Mouse (Mus musculus): Measurements from ENCODE around the gene Acot5. TPM values are rescaled to one million over a fixed set of nuclear protein-coding genes. Genes with fewer than 3 reads are reported as not detected.
A peak's percentile ranks its signal among the peaks of the same experiment; 100 is the strongest.
"Not testable (repeated sequence)": the region's sequence is repeated elsewhere in the genome, so short reads cannot be mapped to it uniquely, and the experiment has no call there.

The Acot5 gene
- polyA plus RNA-seq, 1 experiment = not detected

GRCm38 (mm10) chr12:84083842-84084241 is 14.7 kb downstream of the Acot5 start:
- Histone ChIP-seq H3K9ac (ENCODE audit: low read depth, poor library complexity, severe bottlenecking) (no peak overlapping the region), H3K9me3 (replicated peaks; ENCODE audit: control insufficient read depth, insufficient read depth, low read length, poor library complexity, severe bottlenecking) (no peaks in the 10 kb centered on the region), H3K4me1 (ENCODE audit: control insufficient read depth, insufficient read depth, low read length) (no peaks in the 10 kb centered on the region), H3K4me3 (ENCODE audit: low read depth, low read length) (no peak overlapping the region), H3K27me3 (ENCODE audit: control insufficient read depth, insufficient read depth, low read length, poor library complexity, severe bottlenecking) (no peaks in the 10 kb centered on the region), H3K36me3 (ENCODE audit: control insufficient read depth, insufficient read depth, low read length, poor library complexity, severe bottlenecking) (no peaks in the 10 kb centered on the region), H3K27ac (ENCODE audit: insufficient read depth, low read length) (no peak overlapping the region)
- TF ChIP-seq POLR2A (IDR thresholded peaks at IDR 0.05; ENCODE audit: insufficient read depth, low read length) = no peak
- no peak for TF ChIP-seq CTCF (IDR thresholded peaks at IDR 0.05; ENCODE audit: low read depth, low read length)
- no peak for TF ChIP-seq EP300 (IDR thresholded peaks at IDR 0.05; ENCODE audit: insufficient read depth, low read depth, low read length)

- H3K9ac ChIP-seq (ENCODE audit: low read depth, poor library complexity, severe bottlenecking) = no peak overlapping the region
- TF ChIP-seq EP300 (IDR thresholded peaks at IDR 0.05; ENCODE audit: insufficient read depth, low read depth, low read length) = no peak
- TF ChIP-seq POLR2A (IDR thresholded peaks at IDR 0.05; ENCODE audit: insufficient read depth, low read length) = no peak
Measured at GRCm38 (mm10) chr12:84084581-84084980, 15.5 kb downstream of the Acot5 start.

DNA sequence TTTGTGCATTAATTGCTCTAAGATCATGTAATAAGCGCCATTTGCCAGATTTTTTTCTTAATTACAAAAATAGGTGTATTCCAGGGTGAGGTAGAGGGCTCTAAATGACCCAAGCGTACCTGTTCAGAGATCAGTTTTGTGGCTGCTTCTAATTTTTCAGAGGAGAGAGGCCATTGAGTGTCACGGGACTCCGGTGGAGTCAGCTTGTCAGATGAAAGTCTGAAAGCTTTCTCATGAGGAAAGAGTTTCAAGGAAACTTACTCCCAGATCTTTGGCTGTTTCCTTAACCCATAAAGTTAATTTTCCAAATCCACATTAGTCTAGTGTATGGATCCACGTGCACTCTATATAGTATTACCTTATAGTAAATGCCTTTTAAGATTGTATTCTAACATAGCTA is 25.5 kb downstream of the Acot5 start:
- H3K36me3 ChIP-seq (ENCODE audit: control insufficient read depth, insufficient read depth, low read length, poor library complexity, severe bottlenecking); H3K4me1 ChIP-seq (ENCODE audit: control insufficient read depth, insufficient read depth, low read length); H3K9ac ChIP-seq (ENCODE audit: low read depth, poor library complexity, severe bottlenecking); H3K27me3 ChIP-seq (ENCODE audit: control insufficient read depth, insufficient read depth, low read length, poor library complexity, severe bottlenecking); H3K4me3 ChIP-seq (ENCODE audit: low read depth, low read length); H3K27ac ChIP-seq (ENCODE audit: insufficient read depth, low read length): not testable (repeated sequence)
- peaks cover 24% of the 10 kb centered on the region for H3K9me3 ChIP-seq (replicated peaks; ENCODE audit: control insufficient read depth, insufficient read depth, low read length, poor library complexity, severe bottlenecking)

More at GRCm38 (mm10) chr12:84084581-84084980, 15.5 kb downstream of the Acot5 start:
- no peaks in the 10 kb centered on the region for H3K27me3 ChIP-seq (ENCODE audit: control insufficient read depth, insufficient read depth, low read length, poor library complexity, severe bottlenecking)
- H3K36me3 ChIP-seq (ENCODE audit: control insufficient read depth, insufficient read depth, low read length, poor library complexity, severe bottlenecking) = no peaks in the 10 kb centered on the region
- H3K4me3 ChIP-seq (ENCODE audit: low read depth, low read length) = no peak overlapping the region
- no peak overlapping the region for H3K27ac ChIP-seq (ENCODE audit: insufficient read depth, low read length)
- H3K9me3 ChIP-seq (replicated peaks; ENCODE audit: control insufficient read depth, insufficient read depth, low read length, poor library complexity, severe bottlenecking) = peaks cover 6% of the 10 kb centered on the region
- no peaks in the 10 kb centered on the region for H3K4me1 ChIP-seq (ENCODE audit: control insufficient read depth, insufficient read depth, low read length)

- H3K36me3 ChIP-seq (ENCODE audit: control insufficient read depth, insufficient read depth, low read length, poor library complexity, severe bottlenecking) = no peaks in the 10 kb centered on the region
- H3K4me3 ChIP-seq (ENCODE audit: low read depth, low read length) = no peak overlapping the region
- H3K9ac ChIP-seq (ENCODE audit: low read depth, poor library complexity, severe bottlenecking) = no peak overlapping the region
- peaks cover 6% of the 10 kb centered on the region for H3K9me3 ChIP-seq (replicated peaks; ENCODE audit: control insufficient read depth, insufficient read depth, low read length, poor library complexity, severe bottlenecking)
- H3K4me1 ChIP-seq (ENCODE audit: control insufficient read depth, insufficient read depth, low read length) = no peaks in the 10 kb centered on the region
- TF ChIP-seq POLR2A (IDR thresholded peaks at IDR 0.05; ENCODE audit: insufficient read depth, low read length) (no peak), EP300 (IDR thresholded peaks at IDR 0.05; ENCODE audit: insufficient read depth, low read depth, low read length) (no peak), CTCF (IDR thresholded peaks at IDR 0.05; ENCODE audit: low read depth, low read length) (no peak)
- no peaks in the 10 kb centered on the region; the same call in 1 of the 2 replicates for H3K27me3 ChIP-seq (ENCODE audit: control insufficient read depth, insufficient read depth, low read length, poor library complexity, severe bottlenecking)
- H3K27ac ChIP-seq (ENCODE audit: insufficient read depth, low read length) = no peak overlapping the region
Measured at GRCm38 (mm10) chr12:84099605-84100004, 30.5 kb downstream of the Acot5 start.

GRCm38 (mm10) chr12:84100071-84100470 is 30.9 kb downstream of the Acot5 start:
- Histone ChIP-seq H3K27me3 (ENCODE audit: control insufficient read depth, insufficient read depth, low read length, poor library complexity, severe bottlenecking) (no peaks in the 10 kb centered on the region; the same call in 1 of the 2 replicates), H3K27ac (ENCODE audit: insufficient read depth, low read length) (no peak overlapping the region), H3K9ac (ENCODE audit: low read depth, poor library complexity, severe bottlenecking) (no peak overlapping the region), H3K9me3 (replicated peaks; ENCODE audit: control insufficient read depth, insufficient read depth, low read length, poor library complexity, severe bottlenecking) (peaks cover 6% of the 10 kb centered on the region), H3K4me3 (ENCODE audit: low read depth, low read length) (no peak overlapping the region), H3K4me1 (ENCODE audit: control insufficient read depth, insufficient read depth, low read length) (no peaks in the 10 kb centered on the region), H3K36me3 (ENCODE audit: control insufficient read depth, insufficient read depth, low read length, poor library complexity, severe bottlenecking) (no peaks in the 10 kb centered on the region)
- no peak for TF ChIP-seq CTCF (IDR thresholded peaks at IDR 0.05; ENCODE audit: low read depth, low read length)
- TF ChIP-seq POLR2A (IDR thresholded peaks at IDR 0.05; ENCODE audit: insufficient read depth, low read length) = no peak
- TF ChIP-seq EP300 (IDR thresholded peaks at IDR 0.05; ENCODE audit: insufficient read depth, low read depth, low read length) = no peak

- not testable (repeated sequence) for H3K27ac ChIP-seq (ENCODE audit: insufficient read depth, low read length); H3K9me3 ChIP-seq (replicated peaks; ENCODE audit: control insufficient read depth, insufficient read depth, low read length, poor library complexity, severe bottlenecking); H3K36me3 ChIP-seq (ENCODE audit: control insufficient read depth, insufficient read depth, low read length, poor library complexity, severe bottlenecking); H3K4me1 ChIP-seq (ENCODE audit: control insufficient read depth, insufficient read depth, low read length); H3K27me3 ChIP-seq (ENCODE audit: control insufficient read depth, insufficient read depth, low read length, poor library complexity, severe bottlenecking)
- Histone ChIP-seq H3K4me3 (ENCODE audit: low read depth, low read length) (peak within 1 kb of the TSS; percentile 62), H3K9ac (ENCODE audit: low read depth, poor library complexity, severe bottlenecking) (peak within 1 kb of the TSS; percentile 38)
Measured at GRCm38 (mm10) chr12:84100604-84101492, 31.7 kb downstream of the Acot5 start, which contains the start of gene Acot6. Gene Acot6, plus strand, starts transcription at chr12:84100654.

Measured in ES-Bruce4 (cell line).